Mouse (Mus musculus): ENCODE measurements around the gene Bcl2l13.

- no peak for TF ChIP-seq CTCF (conservative IDR thresholded peaks at IDR 0.05; ENCODE audit: low read length)
- TF ChIP-seq POU5F1 (IDR thresholded peaks at IDR 0.05; ENCODE audit: borderline replicate concordance, low read length), result no peak
Measured at GRCm38 (mm10) chr6:120903961-120904360, 67.9 kb downstream of the Bcl2l13 start.

All from E14TG2a.4 (cell line).